Mouse (Mus musculus) megakaryocyte, adult 5-6 weeks (primary cell): ENCODE measurements around the gene Gckr. TPM values are rescaled to one million over a fixed set of nuclear protein-coding genes. Genes with fewer than 3 reads are reported as not detected.
A peak's percentile ranks its signal among the peaks of the same experiment; 100 is the strongest.

Source experiments
- ATAC-seq: 2 replicates; pipeline ENCODE4 v1.8.0; 2016; ENCODE audit warnings: mild to moderate bottlenecking, inconsistent platforms; ENCODE audit not compliant: poor library complexity, severe bottlenecking
- total RNA-seq, 2 experiments: library from RNA; stranded (forward) in 1 of 2; stranded (reverse) in 1 of 2; fragments of 153-499, 151-499 nt in 1 of 2; fragments of 221-1000, 200-1000 nt in 1 of 2; gene quantifications; 2 replicates each; pipeline versions ENCODE4 v1.2.3 to v1.2.4; 2015 to 2017

The Gckr gene
- total RNA-seq (2015), result not detected in 2 replicates
- not detected in 2 replicates for total RNA-seq (2017)

- no peak for ATAC-seq
These were observed at the start of gene Gckr for GRCm38 (mm10) chr5:31297047-31297757. Gene Gckr (plus strand): TSS chr5:31297443.

DNA sequence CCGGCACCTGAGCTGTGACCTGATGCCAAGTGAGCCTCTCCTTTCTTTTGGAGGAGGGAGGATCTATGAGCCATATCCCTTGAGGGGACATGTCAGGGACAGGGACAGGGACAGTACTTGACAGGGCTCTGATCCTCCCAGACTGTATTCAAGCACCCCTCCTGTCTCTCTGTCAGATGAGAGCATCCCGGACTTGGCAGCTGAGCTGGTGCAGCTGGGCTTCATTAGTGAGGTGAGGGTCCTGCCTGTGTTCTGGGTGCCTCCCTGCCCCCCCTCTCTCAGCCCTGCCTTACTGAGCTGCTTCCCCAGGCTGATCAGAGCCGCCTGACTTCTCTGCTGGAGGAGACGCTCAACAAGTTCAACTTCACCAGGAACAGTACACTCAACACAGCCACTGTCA, 46.5 kb upstream of the Gckr start:
- ATAC-seq, result no peak

GRCm38 (mm10) chr5:31251541-31252101, 45.6 kb upstream of the Gckr start, which contains the start of gene Krtcap3:
Gene Krtcap3 (plus strand): TSS chr5:31251691.
- ATAC-seq, result peak; percentile 34; the same call in 1 of the 2 replicates

DNA sequence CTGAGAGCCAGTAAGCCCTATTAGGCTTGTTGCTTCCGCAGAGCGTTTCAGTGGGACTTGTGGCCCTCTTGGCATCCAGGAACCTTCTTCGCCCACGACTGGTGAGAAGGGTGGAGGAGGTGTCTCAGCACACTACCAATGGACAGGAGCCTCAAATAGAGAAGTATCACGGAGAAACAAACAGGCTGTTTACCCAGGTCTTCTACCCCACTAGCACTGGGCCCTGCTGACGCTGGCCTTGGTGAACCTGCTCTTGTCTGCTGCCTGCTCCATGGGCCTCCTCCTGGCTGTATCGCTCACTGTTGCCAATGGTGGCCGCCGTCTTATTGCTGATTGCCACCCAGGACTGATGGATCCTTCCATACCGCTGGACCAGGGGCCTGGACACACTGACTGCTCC, 45.1 kb upstream of the Gckr start:
- ATAC-seq, result no peak

- no peak for ATAC-seq
These were observed 44.3 kb upstream of the Gckr start for GRCm38 (mm10) chr5:31252795-31253545.

- peak; percentile 14; the same call in 1 of the 2 replicates for ATAC-seq
These were observed 43.4 kb upstream of the Gckr start for GRCm38 (mm10) chr5:31253806-31254205.

- ATAC-seq, result peak; percentile 39; the same call in 1 of the 2 replicates
These were observed 42.8 kb upstream of the Gckr start for GRCm38 (mm10) chr5:31254452-31254851.

- no peak for ATAC-seq
These were observed 42.3 kb upstream of the Gckr start for GRCm38 (mm10) chr5:31254901-31255300.

DNA sequence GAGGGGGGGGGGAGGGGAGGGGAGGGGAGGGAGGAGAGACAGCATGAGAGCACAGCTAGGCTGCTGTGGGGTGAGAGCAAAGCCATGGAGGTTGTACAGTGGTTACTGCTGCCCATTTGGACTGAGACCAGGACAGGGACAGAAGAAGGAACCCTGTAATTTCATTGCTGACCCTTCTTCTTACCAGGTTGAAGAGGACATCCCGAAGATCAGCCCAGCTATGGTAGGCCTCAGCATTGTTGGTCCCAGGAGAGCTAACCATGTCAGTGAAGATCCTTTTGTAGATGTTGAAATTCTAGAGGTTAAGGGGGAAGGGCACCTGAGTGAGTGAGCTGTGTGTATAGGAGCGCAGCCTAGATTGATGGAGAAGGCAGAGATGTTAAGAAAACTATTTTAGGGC, 41.9 kb upstream of the Gckr start:
- no peak for ATAC-seq

GRCm38 (mm10) chr5:31255971-31256370, 41.3 kb upstream of the Gckr start:
- no peak for ATAC-seq

- ATAC-seq, result no peak
These were observed 39.6 kb upstream of the Gckr start for GRCm38 (mm10) chr5:31257616-31258015.

GRCm38 (mm10) chr5:31266101-31266500, 31.1 kb upstream of the Gckr start:
- ATAC-seq, result no peak

- no peak for ATAC-seq
These were observed 29.6 kb upstream of the Gckr start for GRCm38 (mm10) chr5:31267686-31268085.

DNA sequence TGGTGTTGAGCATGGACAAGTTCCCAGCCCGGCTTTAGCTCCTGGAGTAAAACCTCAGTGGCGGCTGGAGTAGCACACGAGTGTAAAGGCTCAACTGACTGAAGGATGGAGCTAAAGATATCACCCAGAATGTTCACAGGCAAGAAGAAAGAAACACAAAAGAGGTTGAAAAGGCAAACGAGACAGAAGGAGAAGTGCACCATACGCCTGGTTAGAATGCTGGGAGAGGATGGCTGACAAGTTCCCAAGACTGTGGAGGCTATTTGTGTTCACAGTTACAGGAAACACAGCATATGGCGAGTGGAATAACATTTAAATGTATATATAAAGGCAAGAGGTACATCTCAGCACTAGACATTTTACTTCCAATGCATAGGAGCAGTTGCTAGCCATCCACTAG, 24.2 kb upstream of the Gckr start:
- no peak for ATAC-seq

DNA sequence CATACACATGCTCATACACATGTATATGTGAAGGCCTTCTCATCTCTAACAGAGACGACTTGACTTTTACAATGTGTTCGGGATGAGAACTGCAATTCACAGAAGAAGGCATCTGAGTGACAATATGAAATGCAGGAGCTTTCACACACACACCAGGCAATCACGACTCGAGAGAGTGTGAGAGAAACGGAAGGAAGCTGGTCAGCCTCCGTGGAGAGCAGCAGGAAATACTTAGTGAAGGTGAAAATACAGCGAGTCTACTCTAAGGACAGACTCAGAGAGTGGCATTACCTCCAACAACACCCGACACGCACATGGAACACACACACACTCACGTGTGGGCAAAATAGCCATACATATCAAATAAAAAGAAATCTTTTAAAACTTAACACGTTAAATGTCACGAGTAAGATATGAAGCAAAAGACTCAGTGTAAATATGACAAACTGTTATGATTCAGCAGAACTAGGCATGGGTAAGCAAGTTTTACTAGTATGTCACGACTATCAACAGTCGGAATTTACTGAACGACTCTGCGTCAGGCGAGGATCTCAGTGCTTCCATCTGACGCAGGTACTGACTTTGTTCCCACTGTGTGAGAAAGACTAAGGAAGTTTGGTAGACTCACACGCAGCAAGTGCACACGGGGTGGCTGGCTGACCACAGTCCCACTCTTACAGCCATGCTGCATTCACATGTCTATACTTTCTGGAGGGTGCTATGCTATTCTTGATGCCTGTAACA, 17.8 kb upstream of the Gckr start:
- ATAC-seq, result no peak

DNA sequence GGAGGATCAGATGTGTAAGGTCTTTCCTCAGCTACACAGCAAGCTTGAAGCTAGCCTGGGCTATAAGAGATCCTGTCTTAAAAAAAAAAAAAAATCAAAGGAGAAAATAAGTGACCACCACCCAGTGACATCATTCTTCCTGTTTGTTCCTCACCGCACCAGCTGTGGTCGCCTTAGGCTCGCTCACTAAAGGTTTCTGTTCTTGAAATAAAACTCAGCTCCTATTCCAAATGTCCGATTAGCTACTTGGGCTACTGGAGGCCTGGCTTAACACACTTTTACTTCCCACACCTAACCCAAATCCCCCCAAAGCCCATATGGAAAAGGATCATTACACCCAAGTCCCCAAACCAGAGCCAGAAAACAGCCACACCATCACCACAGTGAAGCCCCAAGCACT, 9.0 kb upstream of the Gckr start:
- ATAC-seq, result peak; percentile 27; the same call in 1 of the 2 replicates

- ATAC-seq, result no peak
These were observed 8.6 kb upstream of the Gckr start for GRCm38 (mm10) chr5:31288655-31289054.

DNA sequence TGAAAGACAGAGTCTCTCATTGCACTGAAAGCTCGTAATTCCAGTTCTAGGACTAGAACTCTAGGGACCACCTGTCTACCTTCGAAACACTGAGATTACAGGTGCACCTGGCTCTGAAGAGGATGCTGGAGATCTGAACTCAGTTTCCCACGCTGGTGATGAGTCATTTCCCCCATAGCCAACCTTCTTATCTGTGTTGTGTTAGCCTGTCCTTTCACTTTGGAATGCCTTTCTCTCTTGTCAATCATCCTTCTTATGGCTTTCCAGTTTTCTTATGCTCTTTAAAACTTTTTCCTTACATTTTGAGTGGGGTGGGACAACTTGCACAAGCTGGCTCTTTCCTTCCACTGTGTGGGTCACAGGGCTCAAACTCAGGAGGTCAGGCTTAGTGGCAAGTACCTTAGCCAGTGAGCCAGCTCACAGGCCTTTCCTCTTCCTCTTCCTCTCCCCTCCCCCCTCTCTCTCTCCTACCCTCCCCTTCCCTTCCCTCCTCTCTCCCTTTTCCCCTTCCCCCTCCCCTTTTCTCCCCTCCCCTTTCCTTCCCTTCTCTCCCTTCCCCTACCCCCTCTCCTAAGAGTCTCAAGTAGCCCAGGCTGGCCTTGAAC, 7.5 kb upstream of the Gckr start:
- no peak for ATAC-seq

- peak; percentile 94 for ATAC-seq
These were observed 6.5 kb upstream of the Gckr start, which contains the start of gene Ift172 for GRCm38 (mm10) chr5:31290521-31291360. Gene Ift172 (minus strand): TSS chr5:31291116.

GRCm38 (mm10) chr5:31291361-31291688, 5.9 kb upstream of the Gckr start:
- no peak for ATAC-seq
